Mouse (Mus musculus) regulatory T cell (primary cell): ENCODE data around the gene Top3b.
"Not testable (repeated sequence)": the region's sequence is repeated elsewhere in the genome, so short reads cannot be mapped to it uniquely, and the experiment has no call there.

Source experiments
- in situ Hi-C: fragments of 300-600 bp; cut with MboI, MseI; formaldehyde crosslinking; loops from one replicate; pipeline ENCODE4 v1.15.1; 2025; ENCODE audit warnings: high pct_unique_total_duplicates

The Top3b gene

GRCm38 (mm10) chr16:16870617-16871331 lies at the start of gene Top3b, which contains the start of gene Vpreb1:
Gene Top3b (plus strand): TSS chr16:16870736.
Gene Vpreb1 (minus strand): TSS chr16:16870843.
- in situ Hi-C loops = no loop called here

- in situ Hi-C loops = no loop called here
Measured at GRCm38 (mm10) chr16:16825476-16825875, 45.1 kb upstream of the Top3b start.

- in situ Hi-C loops = no loop called here
Measured at GRCm38 (mm10) chr16:16826223-16826622, 44.3 kb upstream of the Top3b start.

GRCm38 (mm10) chr16:16828757-16829615 lies 41.5 kb upstream of the Top3b start, which contains the start of gene Spag6l:
Gene Spag6l (minus strand): TSS chr16:16829456.
- in situ Hi-C loops = no loop called here

- in situ Hi-C loops = no loop called here
Measured at GRCm38 (mm10) chr16:16829671-16830070, 40.9 kb upstream of the Top3b start.

GRCm38 (mm10) chr16:16849196-16849595 lies 21.3 kb upstream of the Top3b start:
- in situ Hi-C loops = no loop called here

GRCm38 (mm10) chr16:16852411-16852810 lies 18.1 kb upstream of the Top3b start:
- in situ Hi-C loops = no loop called here

- in situ Hi-C loops = no loop called here
Measured at GRCm38 (mm10) chr16:16854836-16855235, 15.7 kb upstream of the Top3b start.

GRCm38 (mm10) chr16:16855541-16855940 lies 15.0 kb upstream of the Top3b start:
- in situ Hi-C loops = no loop called here

- in situ Hi-C loops = not testable (repeated sequence)
Measured at GRCm38 (mm10) chr16:16856054-16856453, 14.5 kb upstream of the Top3b start.

GRCm38 (mm10) chr16:16856731-16857476 lies 13.6 kb upstream of the Top3b start:
- in situ Hi-C loops = no loop called here

- in situ Hi-C loops = loop anchor here (5.0 kb wide), 1 partner anchor 50 kb away; no protein-coding TSS in a partner anchor
Measured at GRCm38 (mm10) chr16:16862288-16862687, 8.2 kb upstream of the Top3b start.

- in situ Hi-C loops = loop anchor here (5.0 kb wide), 1 partner anchor 48 kb away; no protein-coding TSS in a partner anchor
Measured at GRCm38 (mm10) chr16:16863978-16864377, 6.6 kb upstream of the Top3b start, which contains the start of gene Igll1. Gene Igll1 (minus strand): TSS chr16:16863985.

- in situ Hi-C loops = no loop called here
Measured at GRCm38 (mm10) chr16:16865217-16865616, 5.3 kb upstream of the Top3b start.

GRCm38 (mm10) chr16:16865696-16866561 lies 4.6 kb upstream of the Top3b start:
- in situ Hi-C loops = no loop called here

GRCm38 (mm10) chr16:16870241-16870616 lies 307 bp upstream of the Top3b start:
- in situ Hi-C loops = no loop called here

GRCm38 (mm10) chr16:16879025-16879424 lies 8.5 kb downstream of the Top3b start:
- in situ Hi-C loops = no loop called here

- in situ Hi-C loops = no loop called here
Measured at GRCm38 (mm10) chr16:16888341-16888740, 17.8 kb downstream of the Top3b start.

- in situ Hi-C loops = no loop called here
Measured at GRCm38 (mm10) chr16:16892366-16892765, 21.8 kb downstream of the Top3b start.

GRCm38 (mm10) chr16:16896015-16896381 lies 25.5 kb downstream of the Top3b start:
- in situ Hi-C loops = no loop called here
